Mouse (Mus musculus) megakaryocyte, embryonic 14.5 days (primary cell): ENCODE measurements around the gene Car5b.

ENCODE experiments used
- FLI1 ChIP-seq: IDR thresholded peaks from 2 replicates; pipeline ENCODE4 v1.6.1; 2012; ENCODE audit warnings: low read length, inconsistent platforms, mixed read lengths
- GATA1 ChIP-seq: IDR thresholded peaks from 3 replicates; pipeline ENCODE4 v1.6.1; 2012; ENCODE audit warnings: mixed read lengths, low read length, inconsistent platforms, borderline replicate concordance

- TF ChIP-seq FLI1 (no peak), GATA1 (no peak)
These were observed 30.7 kb upstream of the Car5b start for GRCm38 (mm10) chrX:164058523-164058922.
